Mouse (Mus musculus): ENCODE measurements around the gene Ldlrad1. TPM values are rescaled to one million over a fixed set of nuclear protein-coding genes. Genes with fewer than 3 reads are reported as not detected.

Ldlrad1 gene
- polyA plus RNA-seq, 1 experiment, result 0.21 TPM

GRCm38 (mm10) chr4:107260001-107260400, 51.0 kb downstream of the Ldlrad1 start:
- no peak for DNase-seq (ENCODE audit: low spot score)

Other genes starting within 250 kb of the Ldlrad1 start
- gene Mrpl37, start 142.3 kb upstream of the Ldlrad1 start, polyA plus RNA-seq (2012; rRNA removed), result 60.0 and 64.9 TPM in 2 replicates
- gene Cyb5rl, start 142.2 kb upstream of the Ldlrad1 start, polyA plus RNA-seq (2012; rRNA removed), result 13.8 and 18.0 TPM in 2 replicates
- not detected in 2 replicates for gene Cdcp2, start 112.3 kb upstream of the Ldlrad1 start, polyA plus RNA-seq (2012; rRNA removed)
- 287 and 337 TPM in 2 replicates for gene Tmem59, start 30.8 kb upstream of the Ldlrad1 start, polyA plus RNA-seq (2012; rRNA removed)
- 12.9 and 15.3 TPM in 2 replicates for gene Tceanc2, start 30.1 kb upstream of the Ldlrad1 start, polyA plus RNA-seq (2012; rRNA removed)
- 20.9 and 23.7 TPM in 2 replicates for gene Lrrc42, start 44.4 kb downstream of the Ldlrad1 start, polyA plus RNA-seq (2012; rRNA removed)
- gene Hspb11, start 44.4 kb downstream of the Ldlrad1 start, polyA plus RNA-seq (2012; rRNA removed), result 22.0 and 22.7 TPM in 2 replicates
- gene Dio1, start 98.0 kb downstream of the Ldlrad1 start, polyA plus RNA-seq (2012; rRNA removed), result not detected in 2 replicates
- 50.4 and 60.1 TPM in 2 replicates for gene Yipf1, start 105.2 kb downstream of the Ldlrad1 start, polyA plus RNA-seq (2012; rRNA removed)
- 5.2 and 5.6 TPM in 2 replicates for gene Ndc1, start 158.6 kb downstream of the Ldlrad1 start, polyA plus RNA-seq (2012; rRNA removed)
- gene Glis1, start 225.4 kb downstream of the Ldlrad1 start, polyA plus RNA-seq (2012; rRNA removed), result 0.12 and 0.43 TPM in 2 replicates